Mouse (Mus musculus): ENCODE results near the gene Cavin2. TPM values are rescaled to one million over a fixed set of nuclear protein-coding genes. Genes with fewer than 3 reads are reported as not detected.

Gene Cavin2
- total RNA-seq (2015), result not detected in 2 replicates
- total RNA-seq (2017), result 0.33 TPM in 1 of 2 replicates, not detected in the other

DNA sequence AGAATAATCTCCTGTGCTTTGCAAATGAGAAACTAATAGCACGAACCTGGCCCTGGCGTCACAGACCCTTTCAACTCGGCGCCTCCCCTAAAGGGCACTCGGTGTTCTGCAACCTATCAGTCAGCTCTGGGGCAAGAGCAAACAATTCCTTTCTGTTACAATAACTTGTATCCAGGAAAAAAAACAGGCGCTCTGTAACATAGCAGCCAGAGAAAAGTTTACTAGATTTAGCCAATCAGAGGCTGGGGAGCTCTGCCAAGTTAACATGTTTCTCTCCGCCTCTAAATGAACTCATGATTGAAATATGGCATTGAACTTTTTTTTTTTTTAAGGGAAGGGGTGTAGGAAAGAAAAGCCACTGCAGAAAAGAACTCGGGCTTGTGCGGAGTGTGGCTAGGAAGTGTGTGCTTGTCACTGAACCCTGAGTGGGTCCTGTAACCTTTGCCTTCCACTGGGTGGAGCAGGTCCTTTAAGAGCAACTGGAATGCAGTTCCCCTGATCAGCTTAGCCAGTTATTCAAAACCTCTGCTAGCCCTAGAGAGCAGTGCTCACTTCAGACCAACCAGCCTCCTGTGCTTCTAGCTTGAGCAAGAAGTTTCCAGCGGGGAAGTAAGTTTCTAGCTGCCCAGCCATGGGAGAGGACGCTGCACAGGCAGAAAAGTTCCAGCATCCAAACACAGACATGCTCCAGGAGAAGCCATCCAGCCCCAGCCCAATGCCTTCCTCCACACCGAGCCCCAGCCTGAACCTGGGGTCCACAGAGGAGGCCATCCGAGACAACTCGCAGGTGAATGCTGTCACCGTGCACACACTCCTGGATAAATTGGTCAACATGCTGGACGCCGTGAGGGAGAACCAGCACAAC is at the start of gene Cavin2:
Gene Cavin2 (plus strand): TSS at position 372 of the 865 bp plus-strand sequence.
- no peak for ATAC-seq (ENCODE audit: poor library complexity, severe bottlenecking)

DNA sequence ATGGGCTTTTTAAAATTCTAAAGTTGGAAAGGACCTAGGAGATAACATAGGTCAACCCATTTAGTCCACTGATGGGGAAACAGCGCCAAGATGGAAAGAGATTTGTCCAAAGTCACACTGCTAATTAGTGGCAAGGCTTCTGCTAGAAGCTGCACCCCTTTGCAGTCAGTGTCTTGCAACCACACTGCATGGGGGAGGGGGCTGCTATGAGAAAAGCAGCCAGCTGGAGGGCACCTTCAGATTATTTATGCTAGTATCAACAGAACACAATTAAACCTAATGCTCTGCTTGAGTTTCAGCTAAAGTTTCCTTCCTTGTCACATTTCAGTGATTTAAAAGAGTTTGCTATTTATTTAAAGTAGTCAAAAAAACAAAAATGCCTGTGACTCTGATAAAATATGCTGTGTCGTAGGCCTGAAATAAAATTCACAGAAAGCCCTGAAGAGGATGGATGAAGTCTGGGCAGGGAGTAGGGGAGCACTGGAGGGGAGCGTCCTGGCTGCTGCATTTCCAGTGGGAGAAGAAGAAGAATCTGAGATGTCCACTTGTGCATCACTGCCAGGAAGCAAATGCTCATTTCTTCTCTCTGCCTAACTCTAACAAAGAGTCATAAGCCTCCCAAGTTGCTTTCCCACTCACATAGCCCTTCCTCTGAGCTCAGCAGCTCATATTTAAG is 47.5 kb upstream of the Cavin2 start:
- no peak for ATAC-seq (ENCODE audit: poor library complexity, severe bottlenecking)

DNA sequence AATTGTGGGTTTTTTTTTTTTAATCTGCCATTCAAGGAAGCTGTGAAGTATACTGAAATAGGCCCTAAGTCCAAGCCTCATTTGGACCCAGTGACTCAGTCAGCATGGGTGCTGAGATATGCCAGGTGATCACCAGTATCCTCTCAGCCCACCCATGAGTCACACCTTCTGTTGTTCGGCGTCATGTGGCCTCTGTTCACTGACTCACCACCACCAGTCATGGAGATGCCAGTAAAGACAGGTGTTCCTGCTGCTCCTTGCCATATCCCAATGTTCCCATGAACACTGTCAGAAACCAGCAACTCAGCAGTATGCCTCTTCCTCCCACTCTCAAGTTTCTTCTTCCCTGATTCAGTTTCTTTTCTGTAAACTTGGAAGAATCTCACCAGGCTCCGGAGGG is 45.6 kb upstream of the Cavin2 start:
- ATAC-seq (ENCODE audit: poor library complexity, severe bottlenecking), result no peak

DNA sequence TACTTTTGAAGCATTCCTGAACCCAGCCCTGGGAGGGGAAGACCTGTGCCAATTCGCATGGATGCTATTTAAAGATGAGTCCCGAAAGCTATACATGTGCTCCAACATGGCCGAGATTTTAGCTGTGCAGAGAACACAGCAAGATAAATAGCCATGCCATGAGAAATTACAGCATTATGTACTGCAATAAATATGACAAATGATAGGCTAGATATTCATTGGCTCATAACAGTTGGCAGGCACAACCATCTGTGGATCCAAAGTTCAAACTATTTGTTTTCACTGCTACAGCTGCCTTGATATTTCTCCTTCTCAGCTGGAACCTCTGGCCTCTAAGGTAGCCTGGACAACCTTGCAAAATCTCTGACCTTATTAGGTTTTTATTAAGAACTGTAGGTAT is 45.1 kb upstream of the Cavin2 start:
- ATAC-seq (ENCODE audit: poor library complexity, severe bottlenecking), result no peak

DNA sequence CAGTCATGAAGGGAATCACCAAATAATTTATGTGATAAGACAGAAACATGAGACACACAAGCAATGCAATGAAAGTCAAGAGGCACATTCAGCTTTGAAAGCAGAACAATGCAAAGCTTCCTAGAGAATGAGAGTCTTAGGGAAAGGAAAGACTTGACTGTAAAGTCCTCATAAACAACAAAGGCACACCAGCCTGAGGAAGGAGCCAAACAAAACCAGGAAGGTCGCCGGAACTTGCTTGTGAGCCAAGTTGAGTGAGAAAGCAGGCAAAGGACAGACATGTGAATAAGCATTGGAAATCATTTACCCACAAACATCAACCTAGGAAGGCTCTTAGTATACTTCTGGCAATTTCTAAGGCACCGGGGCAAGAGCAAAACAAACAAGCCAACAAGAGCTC is 43.5 kb upstream of the Cavin2 start:
- no peak for ATAC-seq (ENCODE audit: poor library complexity, severe bottlenecking)

DNA sequence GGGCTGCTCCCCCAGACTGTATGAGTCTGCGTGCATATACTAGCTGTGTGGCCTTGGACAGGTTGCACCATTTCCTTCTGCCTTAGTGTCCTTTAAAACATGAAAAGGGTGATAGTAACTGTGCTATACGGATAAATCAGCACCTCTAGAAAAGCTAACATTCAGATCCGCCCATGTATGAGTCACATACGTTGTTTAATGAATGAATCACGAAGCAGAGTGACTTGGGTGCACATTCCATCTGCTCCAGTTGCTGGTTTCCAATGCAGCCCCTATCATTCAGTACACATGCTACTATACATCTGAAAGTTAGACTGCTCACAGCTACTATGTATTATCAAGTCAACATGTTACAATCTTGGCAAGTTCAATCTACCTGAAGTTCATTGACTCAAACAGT is 38.6 kb upstream of the Cavin2 start:
- ATAC-seq (ENCODE audit: poor library complexity, severe bottlenecking), result no peak

DNA sequence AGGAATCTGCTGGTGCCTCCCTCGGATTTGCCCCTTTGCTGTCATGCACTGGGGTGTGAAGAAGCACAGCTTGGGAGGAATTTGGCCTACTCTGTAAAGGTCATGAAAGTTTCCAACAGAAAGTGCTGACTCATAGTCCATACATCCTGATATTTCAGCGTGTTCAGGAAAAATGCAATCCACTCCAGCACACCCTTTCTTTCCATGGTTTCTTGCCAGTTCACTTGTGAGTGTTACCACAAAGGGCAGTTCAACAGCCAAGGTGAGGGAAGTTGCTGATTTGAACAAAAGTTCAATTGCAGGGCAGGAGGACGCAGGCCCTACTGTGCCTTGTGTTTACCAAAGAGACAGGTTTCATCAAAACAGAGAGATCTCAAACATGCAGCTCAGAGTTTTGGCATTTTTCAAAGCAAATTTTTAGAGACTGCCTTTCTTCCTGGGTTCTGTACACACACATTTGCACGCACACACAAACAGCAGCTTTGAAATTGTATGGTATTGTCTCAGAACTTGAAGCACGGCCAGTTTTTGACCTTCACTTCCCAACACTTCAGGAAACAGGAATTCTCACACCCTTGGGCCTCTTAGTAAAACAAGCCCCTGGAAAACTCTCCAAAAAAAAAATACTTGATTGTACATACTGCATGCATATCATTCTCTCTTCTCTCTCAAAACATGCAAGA is 23.7 kb upstream of the Cavin2 start:
- no peak for ATAC-seq (ENCODE audit: poor library complexity, severe bottlenecking)

DNA sequence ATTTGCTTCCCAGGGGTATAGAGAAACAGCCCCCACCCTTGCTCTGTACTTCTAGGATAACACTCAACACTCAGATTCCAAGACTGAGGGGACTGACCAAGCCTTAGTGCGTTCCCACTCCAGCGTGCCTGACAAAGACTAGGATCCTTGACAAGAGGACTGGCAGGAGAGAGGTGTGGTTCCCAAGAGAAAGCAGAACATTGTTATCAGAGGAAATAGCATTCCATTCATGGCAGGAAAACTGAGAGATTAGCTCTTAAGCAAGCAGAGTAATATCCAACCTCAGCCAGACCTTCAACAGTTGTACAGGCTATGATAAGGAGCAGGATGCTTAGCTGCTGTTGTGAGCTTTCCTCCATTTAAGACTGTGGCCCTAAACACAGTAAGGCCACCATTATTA is 23.0 kb upstream of the Cavin2 start:
- no peak for ATAC-seq (ENCODE audit: poor library complexity, severe bottlenecking)

DNA sequence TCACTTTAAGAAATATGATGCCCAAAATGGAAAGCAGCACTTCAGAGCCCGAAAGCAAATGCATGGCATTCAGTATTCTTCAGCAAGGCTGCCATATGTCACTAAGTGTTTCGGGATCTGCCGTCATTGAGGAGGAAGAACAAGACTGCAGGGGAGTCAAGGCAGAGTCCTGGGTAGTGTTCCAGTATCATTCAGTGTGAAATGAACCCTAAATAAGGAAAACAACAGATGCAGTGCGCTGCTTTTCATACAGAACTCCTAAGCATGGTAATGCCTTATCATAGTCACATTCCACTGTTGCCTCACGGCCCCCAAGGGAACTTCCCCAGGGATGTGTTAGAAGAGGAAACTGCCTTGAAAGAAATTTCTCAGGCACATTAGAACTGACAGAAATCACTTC is 21.8 kb upstream of the Cavin2 start:
- ATAC-seq (ENCODE audit: poor library complexity, severe bottlenecking), result no peak

DNA sequence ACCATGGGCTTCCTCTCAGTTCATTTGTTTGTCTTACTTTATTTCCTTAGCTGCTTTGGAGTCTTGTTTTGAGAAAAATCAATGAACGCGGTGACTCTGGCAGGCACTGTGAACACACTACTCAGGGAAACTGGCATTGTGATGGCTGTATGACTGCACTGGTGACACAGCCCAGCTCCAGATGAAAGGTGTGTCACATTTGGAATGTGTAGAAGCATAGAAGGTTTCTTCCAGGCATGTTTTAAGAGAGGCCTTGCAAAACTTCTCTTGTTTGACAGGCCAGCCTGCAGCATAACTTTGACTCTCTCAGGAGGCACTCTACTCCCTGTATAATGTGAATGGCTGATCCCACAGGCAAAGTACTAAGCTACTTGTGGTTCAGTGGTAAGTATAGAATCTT is 20.7 kb upstream of the Cavin2 start:
- ATAC-seq (ENCODE audit: poor library complexity, severe bottlenecking), result no peak

DNA sequence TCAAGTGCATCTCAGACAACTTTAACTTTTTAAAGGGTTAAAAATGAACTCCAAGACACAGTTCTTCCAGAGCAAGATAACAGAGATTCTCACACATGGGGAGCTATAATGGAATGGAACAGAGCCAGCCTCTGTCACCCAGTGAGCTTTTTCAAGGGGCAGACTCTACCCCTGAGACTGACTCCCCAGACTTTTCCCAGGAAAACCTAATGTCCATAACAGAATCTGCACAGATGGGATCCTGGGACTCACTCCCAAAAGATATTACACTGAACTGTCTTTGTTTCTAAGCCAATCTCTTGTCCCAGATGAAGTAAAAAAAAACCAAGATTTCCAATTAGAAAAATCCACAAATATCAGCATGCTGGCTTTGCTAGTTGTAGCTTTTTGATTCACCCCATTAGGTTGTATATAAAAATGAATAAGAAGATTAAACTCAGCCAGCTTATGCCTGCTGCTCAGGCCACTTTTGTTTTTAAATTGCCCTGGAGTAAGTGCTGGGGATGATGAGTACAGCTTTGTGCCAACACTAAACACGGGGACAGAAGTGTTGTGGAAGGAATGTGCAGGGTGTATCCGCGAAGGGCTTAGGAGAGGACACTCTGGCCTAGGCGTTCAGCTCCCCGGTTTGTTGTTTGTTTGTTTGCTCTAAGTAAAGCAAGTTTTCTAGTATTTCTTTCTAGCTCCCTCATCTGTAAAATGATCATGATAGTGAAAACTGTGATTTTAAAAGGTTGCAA is 18.6 kb upstream of the Cavin2 start:
- ATAC-seq (ENCODE audit: poor library complexity, severe bottlenecking), result no peak

DNA sequence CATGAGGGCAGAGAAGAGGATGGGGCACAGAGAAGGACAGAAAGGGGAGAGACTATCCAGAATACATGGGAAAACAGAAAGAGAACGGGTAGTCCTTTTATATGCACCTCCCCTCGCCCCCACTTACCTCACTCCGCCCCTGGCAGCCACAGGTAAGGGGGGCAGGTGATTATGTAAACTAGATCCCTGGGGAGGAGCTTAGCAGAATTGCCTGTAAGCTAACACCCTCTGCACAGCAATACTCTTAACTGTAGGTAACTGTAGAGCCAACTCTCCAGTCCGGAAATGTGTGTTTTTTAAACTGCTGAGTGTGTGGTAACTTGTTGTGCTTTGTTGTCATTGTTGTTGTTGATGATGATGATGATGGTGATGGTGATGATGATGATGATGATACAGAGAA is 17.1 kb upstream of the Cavin2 start:
- no peak for ATAC-seq (ENCODE audit: poor library complexity, severe bottlenecking)

DNA sequence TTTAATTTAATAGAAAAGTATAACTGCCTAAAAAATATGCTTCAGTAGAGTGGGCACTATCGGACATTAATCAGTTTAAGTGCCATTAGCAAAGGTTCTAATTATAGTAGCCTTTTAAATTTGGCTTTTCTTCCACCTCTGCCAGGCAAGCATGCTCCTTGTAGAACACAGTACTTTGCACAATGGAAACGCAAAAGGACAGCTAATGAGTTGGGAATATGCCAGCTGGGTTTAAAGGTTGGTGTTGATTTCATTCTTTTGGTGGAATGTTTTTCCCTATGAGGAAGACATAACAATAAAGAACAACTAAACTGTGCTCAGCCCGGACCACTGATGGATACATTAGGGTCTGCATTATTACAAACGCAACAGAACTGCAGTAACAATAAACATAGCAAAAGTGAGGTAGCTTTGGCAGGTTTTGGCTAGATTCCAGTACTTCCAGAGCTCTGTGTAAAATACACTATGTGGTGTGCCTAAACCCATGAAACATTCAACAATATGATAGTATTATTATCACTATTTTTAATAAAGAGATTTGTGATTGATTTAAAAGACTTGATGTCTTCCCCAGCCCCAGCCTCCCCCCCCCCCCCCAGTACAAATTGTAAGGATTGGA is 16.2 kb upstream of the Cavin2 start:
- ATAC-seq (ENCODE audit: poor library complexity, severe bottlenecking), result no peak

DNA sequence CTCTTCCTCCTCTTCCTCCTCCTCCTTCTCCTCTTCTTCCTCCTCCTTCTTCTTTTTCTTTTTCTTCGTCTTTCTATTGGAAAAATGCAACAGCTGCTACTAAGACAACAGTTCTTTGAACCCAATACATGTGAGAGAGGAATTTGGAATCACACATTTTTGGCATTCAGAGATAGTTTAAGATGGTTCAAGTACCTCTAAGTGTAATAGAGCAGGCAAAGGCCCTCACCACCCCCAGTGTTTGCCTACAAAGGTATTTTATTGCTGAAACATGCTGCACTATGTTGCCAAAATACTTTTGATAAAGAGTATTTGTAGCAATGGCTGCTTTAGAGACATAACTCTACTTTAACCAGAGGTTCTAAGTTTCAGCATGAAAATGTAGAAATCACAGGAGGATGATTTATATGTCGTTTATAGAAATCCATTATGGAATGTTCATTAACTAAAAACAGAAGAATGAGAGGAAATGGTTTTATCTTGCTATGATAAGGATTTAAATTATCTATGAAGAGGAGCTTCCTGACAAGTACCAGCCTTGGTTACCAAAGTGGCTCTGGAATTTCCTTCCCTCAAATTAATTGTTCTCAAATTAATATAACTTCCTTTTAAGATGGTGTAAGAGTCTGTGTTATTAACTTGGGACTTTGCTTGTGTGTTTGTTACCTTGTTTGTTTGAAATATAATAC is 10.9 kb upstream of the Cavin2 start:
- no peak for ATAC-seq (ENCODE audit: poor library complexity, severe bottlenecking)

DNA sequence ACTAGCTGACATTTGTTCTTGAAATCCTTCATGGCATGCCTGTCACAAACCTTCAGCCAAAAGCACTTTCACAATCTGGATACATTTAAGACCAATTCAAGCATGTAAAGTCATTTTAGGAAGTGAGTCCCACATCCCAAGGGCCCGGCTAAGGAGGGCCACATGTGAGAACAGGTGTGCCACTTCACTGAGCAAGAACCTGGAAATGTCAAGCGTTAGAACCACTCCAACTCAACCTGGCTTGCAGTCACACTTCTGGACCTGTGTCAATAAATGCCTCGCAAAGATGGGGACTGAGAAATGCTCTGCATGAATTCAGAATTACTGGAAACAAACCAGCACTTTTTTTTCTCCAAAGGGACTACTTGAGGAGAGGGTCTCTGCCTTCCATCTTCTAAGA is 725 bp upstream of the Cavin2 start:
- no peak for ATAC-seq (ENCODE audit: poor library complexity, severe bottlenecking)

DNA sequence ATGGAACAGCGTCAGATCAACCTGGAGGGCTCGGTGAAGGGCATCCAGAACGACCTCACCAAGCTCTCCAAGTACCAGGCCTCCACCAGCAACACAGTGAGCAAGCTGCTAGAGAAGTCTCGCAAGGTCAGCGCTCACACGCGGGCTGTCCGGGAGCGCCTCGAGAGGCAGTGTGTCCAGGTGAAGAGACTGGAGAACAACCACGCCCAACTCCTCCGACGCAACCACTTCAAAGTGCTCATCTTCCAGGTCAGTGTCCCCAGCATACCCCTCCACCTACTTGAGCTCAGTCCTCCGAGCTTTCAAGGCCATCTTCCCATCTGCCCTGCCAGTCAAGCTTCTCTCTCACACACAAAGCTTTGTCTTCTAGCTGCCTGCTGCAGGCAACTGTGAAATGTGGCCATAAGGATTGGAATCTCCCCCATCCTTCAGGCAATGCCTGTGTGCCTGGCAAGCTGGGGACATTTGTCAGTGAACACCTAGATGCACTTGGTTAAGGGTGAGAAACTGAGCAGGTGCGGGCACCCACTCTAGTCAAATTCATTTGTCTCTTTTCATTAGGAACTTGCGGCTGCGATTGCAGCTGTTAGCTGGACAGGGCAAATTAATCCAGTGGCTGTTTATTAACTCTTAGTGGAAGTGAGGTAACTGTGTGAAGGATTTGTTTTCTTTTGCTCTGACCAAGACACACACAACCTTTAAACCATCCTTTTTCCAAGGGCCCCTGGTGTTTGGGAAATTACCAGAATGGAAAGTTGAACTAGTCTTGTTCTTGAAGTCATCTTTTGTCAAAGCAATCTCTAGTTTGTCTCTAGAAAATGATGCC is 907 bp downstream of the Cavin2 start:
- ATAC-seq (ENCODE audit: poor library complexity, severe bottlenecking), result no peak

DNA sequence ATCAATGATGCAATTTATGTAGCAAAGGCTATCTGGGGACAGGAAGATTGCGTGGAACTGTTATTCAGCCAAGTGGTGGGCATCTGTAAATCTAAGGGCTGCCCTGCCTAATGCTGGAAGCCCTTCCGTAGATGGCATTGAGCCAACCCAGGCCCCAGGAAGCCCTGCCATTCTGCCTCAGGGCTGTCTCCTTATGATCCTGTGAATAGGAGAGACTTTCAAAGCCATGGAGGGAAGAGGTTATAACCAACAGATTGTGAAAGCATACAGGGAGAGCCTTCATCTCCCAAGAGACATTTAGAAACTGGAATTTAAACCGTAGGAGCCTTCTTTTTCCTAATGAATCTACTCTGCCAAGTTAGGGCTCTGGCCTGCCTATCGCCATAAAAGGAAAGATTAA is 1.7 kb downstream of the Cavin2 start:
- ATAC-seq (ENCODE audit: poor library complexity, severe bottlenecking), result no peak

DNA sequence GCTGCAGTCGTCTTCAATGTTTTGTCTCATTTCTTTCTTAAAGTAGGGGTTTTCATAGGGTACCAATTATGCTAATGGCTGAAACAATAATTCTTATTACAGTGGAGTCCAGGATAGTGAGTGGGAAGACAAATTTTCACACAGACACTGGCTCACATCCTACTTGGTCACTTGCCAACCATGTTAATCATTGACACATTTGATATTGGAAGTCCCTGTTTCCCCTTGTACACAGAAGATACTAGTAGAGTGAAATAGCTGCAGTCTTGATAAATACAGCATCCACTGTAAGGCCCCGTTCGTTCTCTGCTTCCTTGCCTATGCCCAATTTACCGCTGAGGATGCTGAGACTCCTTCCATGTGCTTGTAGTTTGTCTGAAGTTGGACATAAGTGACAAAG is 3.4 kb downstream of the Cavin2 start:
- ATAC-seq (ENCODE audit: poor library complexity, severe bottlenecking), result no peak

DNA sequence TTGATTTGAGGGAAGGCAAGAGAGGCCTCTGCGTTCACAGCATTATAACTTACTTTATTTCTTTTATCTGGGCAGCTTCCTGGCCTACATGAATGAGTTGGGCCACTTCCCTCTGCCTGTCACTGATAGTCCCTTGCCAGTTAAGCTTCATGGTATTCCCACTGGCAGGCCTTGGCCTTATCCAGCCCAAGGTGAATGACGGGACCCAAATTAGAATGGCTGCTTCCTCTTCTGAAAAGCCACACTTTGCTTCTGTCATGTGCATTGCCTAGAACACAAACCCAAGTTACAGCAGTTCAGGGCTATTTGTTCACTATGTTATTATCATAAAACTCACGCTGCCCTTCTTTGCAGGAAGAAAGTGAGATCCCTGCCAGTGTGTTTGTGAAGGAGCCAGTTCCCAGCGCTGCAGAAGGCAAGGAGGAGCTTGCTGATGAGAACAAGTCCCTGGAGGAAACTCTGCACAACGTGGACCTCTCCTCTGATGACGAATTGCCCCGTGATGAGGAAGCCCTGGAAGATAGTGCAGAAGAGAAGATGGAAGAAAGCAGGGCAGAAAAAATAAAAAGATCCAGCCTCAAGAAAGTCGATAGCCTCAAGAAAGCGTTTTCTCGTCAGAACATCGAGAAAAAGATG is 11.5 kb downstream of the Cavin2 start:
- no peak for ATAC-seq (ENCODE audit: poor library complexity, severe bottlenecking)

All from megakaryocyte, adult 5-6 weeks (primary cell).